Mouse (Mus musculus) olfactory bulb, adult 2 months (tissue): ENCODE data around the gene Kansl3. TPM values are rescaled to one million over a fixed set of nuclear protein-coding genes. Genes with fewer than 3 reads are reported as not detected.

Experiments
- H3K27ac ChIP-seq: fragments of 200-500 bp; 2 replicates; pipeline ENCODE4 v1.5.1; 2012; ENCODE audit warnings: low read depth, low read length; ENCODE audit not compliant: insufficient read depth
- H3K4me1 ChIP-seq: fragments of 200-500 bp; 2 replicates; pipeline ENCODE4 v1.6.1; 2012; ENCODE audit warnings: low read length; ENCODE audit not compliant: control insufficient read depth, insufficient read depth
- H3K4me3 ChIP-seq: fragments of 200-500 bp; 2 replicates; pipeline ENCODE4 v1.5.1; 2012; ENCODE audit warnings: mild to moderate bottlenecking, low read depth, low read length, moderate library complexity; ENCODE audit not compliant: insufficient read depth
- CTCF ChIP-seq: fragments of 200-500 bp; IDR thresholded peaks from 2 replicates; pipeline ENCODE4 v1.5.1; 2012; ENCODE audit warnings: low read depth, mild to moderate bottlenecking, low read length, moderate library complexity; ENCODE audit not compliant: insufficient read depth
- POLR2A ChIP-seq: fragments of 200-500 bp; IDR thresholded peaks from 2 replicates; pipeline ENCODE4 v1.6.1; 2012; ENCODE audit warnings: mild to moderate bottlenecking, low read depth, low read length, moderate library complexity; ENCODE audit not compliant: insufficient read depth
- WGBS: fragments of 180-500 bp; shearing (Covaris S2); methylation state at CpG from one replicate; pipeline ENCODE4 v1.1.7; 2018; 5-methylcytosine and 5-hydroxymethylcytosine counted together
- polyA plus RNA-seq: library from polyadenylated mRNA; stranded (reverse); fragments of >200 nt; gene quantifications from 2 replicates; pipeline ENCODE4 v1.2.4, GENCODE M21; 2012; ENCODE audit warnings: low replicate concordance; ENCODE audit not compliant: missing spikeins, insufficient read depth, insufficient read length

Kansl3 gene
- polyA plus RNA-seq, 1 experiment = 336 TPM

GRCm38 (mm10) chr1:36307495-36308280 lies 61.3 kb downstream of the Kansl3 start, which contains the start of gene Arid5a:
Gene Arid5a (plus strand): TSS chr1:36307733.
- peak within 1 kb of the TSS; percentile 61; the same call in 1 of the 2 replicates for H3K27ac ChIP-seq
- peak within 1 kb of the TSS; percentile 87 for H3K4me3 ChIP-seq
- TF ChIP-seq POLR2A (peak; percentile 100), CTCF (no peak)
- peaks cover 29% of the 10 kb centered on the region for H3K4me1 ChIP-seq
- under 1% methylated on average over 65 of the region's 65 CpGs for WGBS

GRCm38 (mm10) chr1:36307121-36307494 lies 61.9 kb downstream of the Kansl3 start:
- WGBS = 71% methylated on average over 7 of the region's 7 CpGs
- Histone ChIP-seq H3K27ac (no peak overlapping the region), H3K4me3 (no peak overlapping the region), H3K4me1 (peaks cover 29% of the 10 kb centered on the region)
- no peak for TF ChIP-seq CTCF
- no peak for TF ChIP-seq POLR2A

GRCm38 (mm10) chr1:36306120-36306519 lies 62.9 kb downstream of the Kansl3 start:
- Histone ChIP-seq H3K4me3 (no peak overlapping the region), H3K27ac (no peak overlapping the region), H3K4me1 (peaks cover 29% of the 10 kb centered on the region)
- WGBS = 84% methylated on average over 6 of the region's 6 CpGs
- no peak for TF ChIP-seq POLR2A
- TF ChIP-seq CTCF = no peak

- 0 out of 2 replicates have a peak overlapping the region, but pooled peaks have one; percentile 0 for H3K27ac ChIP-seq
- 23% methylated on average over 7 of the region's 7 CpGs for WGBS
- no peak overlapping the region for H3K4me3 ChIP-seq
- TF ChIP-seq POLR2A (no peak), CTCF (no peak)
- peaks cover 28% of the 10 kb centered on the region for H3K4me1 ChIP-seq
These were observed 64.2 kb downstream of the Kansl3 start for GRCm38 (mm10) chr1:36304764-36305163.

- WGBS = 7% methylated on average over 30 of the region's 30 CpGs
- H3K4me1 ChIP-seq = peaks cover 18% of the 10 kb centered on the region
- TF ChIP-seq POLR2A (no peak), CTCF (no peak)
- H3K27ac ChIP-seq = peak overlapping the region; percentile 79
- peak overlapping the region; percentile 42 for H3K4me3 ChIP-seq
These were observed 65.3 kb downstream of the Kansl3 start for GRCm38 (mm10) chr1:36303381-36304320.

GRCm38 (mm10) chr1:36302957-36303356 lies 66.0 kb downstream of the Kansl3 start:
- Histone ChIP-seq H3K4me1 (peaks cover 13% of the 10 kb centered on the region), H3K4me3 (peak overlapping the region; percentile 42), H3K27ac (peak overlapping the region; percentile 60; the same call in 1 of the 2 replicates)
- no peak for TF ChIP-seq POLR2A
- TF ChIP-seq CTCF = no peak
- WGBS = 12% methylated on average over 9 of the region's 9 CpGs

- WGBS = 87% methylated on average over 8 of the region's 8 CpGs
- Histone ChIP-seq H3K27ac (no peak overlapping the region), H3K4me3 (no peak overlapping the region), H3K4me1 (peaks cover 13% of the 10 kb centered on the region)
- TF ChIP-seq POLR2A (no peak), CTCF (no peak)
These were observed 66.7 kb downstream of the Kansl3 start for GRCm38 (mm10) chr1:36302273-36302672.

- WGBS = 93% methylated on average over 6 of the region's 6 CpGs
- TF ChIP-seq POLR2A (no peak), CTCF (no peak)
- H3K4me1 ChIP-seq = peaks cover 13% of the 10 kb centered on the region
- no peak overlapping the region for H3K27ac ChIP-seq
- H3K4me3 ChIP-seq = no peak overlapping the region
These were observed 68.5 kb downstream of the Kansl3 start for GRCm38 (mm10) chr1:36300486-36300885.
